Mouse (Mus musculus): ENCODE results near the gene Myoz2.

GRCm38 (mm10) chr3:123025634-123026033 lies 9.2 kb downstream of the Myoz2 start:
- TF ChIP-seq GATA1 (IDR thresholded peaks at IDR 0.05; ENCODE audit: low read length) = no peak
- TF ChIP-seq TAL1 (IDR thresholded peaks at IDR 0.05; ENCODE audit: low read length) = no peak
